Mouse (Mus musculus) heart, postnatal 0 days (tissue): ENCODE measurements at regions not wholly inside any gene's neighbourhood (a gene's known extent, or its start where the extent isn't known, plus 50 kb on each side); places are given as distances from the start of the nearest gene placed in this dataset.

ENCODE experiments used
- CTCF ChIP-seq: IDR thresholded peaks from 2 replicates; pipeline ENCODE4 v1.5.1; 2016; ENCODE audit warnings: antibody characterized with exemption, control low read depth, low read depth
- EP300 ChIP-seq: IDR thresholded peaks from 2 replicates; pipeline ENCODE4 v1.6.1; 2016; ENCODE audit warnings: antibody characterized with exemption, low read depth

GRCm38 (mm10) chr14:72854226-72854625 lies 144.4 kb upstream of the Fndc3a start:
- no peak for TF ChIP-seq CTCF
- no peak for TF ChIP-seq EP300
